Mouse (Mus musculus) Muller cell, postnatal 12 days (primary cell): ENCODE data around the gene Speer4a.
A peak's percentile ranks its signal among the peaks of the same experiment; 100 is the strongest.
"Not testable (repeated sequence)": the region's sequence is repeated elsewhere in the genome, so short reads cannot be mapped to it uniquely, and the experiment has no call there.

Experiments
- DNase-seq: peaks from one replicate; pipeline ENCODE4 v3.0.0-alpha.2; 2015; ENCODE audit errors: inconsistent ontology term

Speer4a gene

GRCm38 (mm10) chr5:26039458-26039857, at the start of gene Speer4a:
TSS of gene Speer4a (minus strand) at chr5:26039558.
- not testable (repeated sequence) for DNase-seq

DNA sequence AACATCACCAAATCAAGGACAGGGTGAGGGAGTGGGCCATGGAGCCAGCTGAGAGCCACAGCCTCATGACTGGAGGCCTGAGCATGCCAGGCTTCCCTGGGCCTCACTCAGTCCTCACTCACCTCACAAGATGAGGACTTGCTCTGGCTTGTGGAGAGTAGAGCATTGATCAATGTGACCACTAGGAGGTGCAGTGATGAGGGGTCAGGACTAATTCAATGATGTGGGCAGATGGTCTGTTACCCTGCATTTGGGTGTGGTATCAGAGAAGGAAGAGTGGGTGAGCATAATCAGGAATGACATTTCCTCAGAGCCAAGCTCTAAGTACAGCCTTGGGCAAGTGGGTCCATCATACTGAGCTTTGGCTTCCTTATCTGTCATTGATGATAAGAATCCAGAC, 39.7 kb upstream of the Speer4a start:
- not testable (repeated sequence) for DNase-seq

DNA sequence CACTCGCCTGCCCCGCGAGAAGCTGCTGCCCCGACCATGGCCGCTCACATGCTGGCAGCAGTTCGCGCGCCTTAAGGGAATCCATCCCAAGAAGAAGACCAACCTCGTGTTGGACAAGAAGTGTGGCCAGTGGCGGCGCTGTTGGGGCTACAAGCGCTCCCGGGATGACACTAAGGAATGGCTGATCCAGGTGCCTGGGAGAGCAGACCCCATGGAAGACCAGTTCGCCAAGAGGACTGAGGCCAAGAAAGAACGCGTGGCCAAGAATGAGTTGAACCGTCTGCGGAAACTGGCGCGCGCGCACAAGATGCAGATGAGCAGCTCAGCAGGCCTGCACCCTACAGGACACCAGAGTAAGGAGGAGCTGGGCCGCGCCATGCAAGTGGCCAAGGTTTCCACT, 31.4 kb upstream of the Speer4a start:
- no peak for DNase-seq

DNA sequence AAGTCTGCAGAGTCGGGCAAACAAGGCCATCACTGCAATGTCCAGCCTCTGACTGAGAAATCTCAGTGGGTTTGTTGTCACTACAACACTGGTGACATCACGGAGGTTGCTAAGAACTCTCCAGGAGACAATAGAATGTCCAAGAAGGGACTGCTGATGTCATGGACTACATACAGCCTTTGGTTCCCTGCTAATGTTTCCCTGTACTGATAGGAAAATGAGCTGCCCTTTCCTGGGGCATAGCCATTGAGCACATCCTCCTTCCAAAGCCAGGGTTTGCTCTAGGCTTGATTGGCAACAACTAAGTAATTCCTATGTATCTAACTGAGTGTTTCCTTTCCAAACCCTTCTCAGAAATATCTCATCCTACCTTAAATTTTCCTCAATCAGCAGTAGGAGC, 19.1 kb upstream of the Speer4a start, which contains the start of gene Gm7347:
Gene Gm7347 (minus strand): TSS at position 101 of the 400 bp plus-strand sequence.
- not testable (repeated sequence) for DNase-seq

DNA sequence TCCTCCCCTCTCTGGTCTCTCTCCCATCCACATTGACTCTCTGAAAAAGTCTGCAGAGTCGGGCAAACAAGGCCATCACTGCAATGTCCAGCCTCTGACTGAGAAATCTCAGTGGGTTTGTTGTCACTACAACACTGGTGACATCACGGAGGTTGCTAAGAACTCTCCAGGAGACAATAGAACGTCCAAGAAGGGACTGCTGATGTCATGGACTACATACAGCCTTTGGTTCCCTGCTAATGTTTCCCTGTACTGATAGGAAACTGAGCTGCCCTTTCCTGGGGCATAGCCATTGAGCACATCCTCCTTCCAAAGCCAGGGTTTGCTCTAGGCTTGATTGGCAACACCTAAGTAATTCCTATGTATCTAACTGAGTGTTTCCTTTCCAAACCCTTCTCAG, 16.5 kb downstream of the Speer4a start, which contains the start of gene Gm5862:
Gene Gm5862 (minus strand): TSS at position 101 of the 400 bp plus-strand sequence.
- DNase-seq: not testable (repeated sequence)

GRCm38 (mm10) chr5:26007697-26008096, 31.7 kb downstream of the Speer4a start:
- DNase-seq: not testable (repeated sequence)

GRCm38 (mm10) chr5:26006937-26007695, 32.2 kb downstream of the Speer4a start:
- DNase-seq: peak; percentile 29

GRCm38 (mm10) chr5:26004698-26005097, 34.7 kb downstream of the Speer4a start, which contains the start of gene Gm1979:
TSS of gene Gm1979 (minus strand) at chr5:26004798.
- not testable (repeated sequence) for DNase-seq

DNA sequence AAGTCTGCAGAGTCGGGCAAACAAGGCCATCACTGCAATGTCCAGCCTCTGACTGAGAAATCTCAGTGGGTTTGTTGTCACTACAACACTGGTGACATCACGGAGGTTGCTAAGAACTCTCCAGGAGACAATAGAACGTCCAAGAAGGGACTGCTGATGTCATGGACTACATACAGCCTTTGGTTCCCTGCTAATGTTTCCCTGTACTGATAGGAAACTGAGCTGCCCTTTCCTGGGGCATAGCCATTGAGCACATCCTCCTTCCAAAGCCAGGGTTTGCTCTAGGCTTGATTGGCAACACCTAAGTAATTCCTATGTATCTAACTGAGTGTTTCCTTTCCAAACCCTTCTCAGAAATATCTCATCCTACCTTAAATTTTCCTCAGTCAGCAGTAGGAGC, 50.8 kb downstream of the Speer4a start, which contains the start of gene Gm21698:
Gene Gm21698 (minus strand): TSS at position 101 of the 400 bp plus-strand sequence.
- not testable (repeated sequence) for DNase-seq
